Mouse (Mus musculus) lung, embryonic 14.5 days (tissue): ENCODE measurements around the gene Sirt7. TPM values are rescaled to one million over a fixed set of nuclear protein-coding genes. Genes with fewer than 3 reads are reported as not detected.

Source experiments
- ATAC-seq: fragments of 200-750 bp; cut with Nextera tagmentation; 2 replicates; pipeline ENCODE4 v1.8.0; 2017; ENCODE audit warnings: mild to moderate bottlenecking, moderate TSS enrichment, moderate library complexity; ENCODE audit not compliant: insufficient read depth
- DNase-seq: peaks from one replicate; pipeline ENCODE4 v3.0.0-alpha.2; 2015
- H3K27ac ChIP-seq: fragments of 300-500 bp; sonication (generic); 2 replicates; pipeline ENCODE4 v1.5.1; 2014; ENCODE audit warnings: low read depth, mild to moderate bottlenecking, moderate library complexity
- H3K27me3 ChIP-seq: fragments of 300-500 bp; sonication (generic); 2 replicates; pipeline ENCODE4 v1.6.1; 2014; ENCODE audit warnings: low read length, control low read depth; ENCODE audit not compliant: insufficient read depth
- H3K36me3 ChIP-seq: fragments of 300-500 bp; sonication (generic); 2 replicates; pipeline ENCODE4 v1.6.1; 2014; ENCODE audit warnings: control low read depth; ENCODE audit not compliant: insufficient read depth
- H3K4me1 ChIP-seq: fragments of 300-500 bp; sonication (generic); 2 replicates; pipeline ENCODE4 v1.6.1; 2014; ENCODE audit warnings: antibody characterized with exemption, control low read depth; ENCODE audit not compliant: insufficient read depth
- H3K4me2 ChIP-seq: fragments of 300-500 bp; sonication (generic); 2 replicates; pipeline ENCODE4 v1.6.1; 2014; ENCODE audit warnings: mild to moderate bottlenecking
- H3K4me3 ChIP-seq: fragments of 300-500 bp; sonication (generic); 2 replicates; pipeline ENCODE4 v1.5.1; 2014; ENCODE audit warnings: low read depth, low read length
- H3K9ac ChIP-seq: fragments of 300-500 bp; sonication (generic); 2 replicates; pipeline ENCODE4 v1.6.1; 2014
- H3K9me3 ChIP-seq: fragments of 300-500 bp; sonication (generic); 2 replicates; pipeline ENCODE4 v1.6.1; 2016; ENCODE audit warnings: low read depth, low read length, control low read depth
- CTCF ChIP-seq: IDR thresholded peaks from 2 replicates; pipeline ENCODE4 v1.5.1; 2016; ENCODE audit warnings: antibody characterized with exemption, low read depth
- WGBS: fragments of 180-500 bp; shearing (Covaris S2); extraction: QIAGEN DNeasy Blood & Tissue Kit; methylation state at CpG from one replicate; pipeline ENCODE4 v1.1.7; 2014; 5-methylcytosine and 5-hydroxymethylcytosine counted together
- polyA plus RNA-seq: library from polyadenylated mRNA; unstranded; fragments of >200 nt; fragmentation: Nextera tagmentation; extraction: Ambion mirVana; gene quantifications from 2 replicates; pipeline ENCODE4 v1.2.1, GENCODE M21; 2014

The Sirt7 gene
- polyA plus RNA-seq, 1 experiment from 2014 or later = 33.1 TPM

GRCm38 (mm10) chr11:120662759-120663158 is 37.7 kb upstream of the Sirt7 start:
- H3K4me2 ChIP-seq = no peak overlapping the region
- H3K27ac ChIP-seq = no peak overlapping the region
- no peaks in the 10 kb centered on the region for H3K9me3 ChIP-seq
- no peak for DNase-seq
- H3K4me1 ChIP-seq = peaks cover 7% of the 10 kb centered on the region; the same call in 1 of the 2 replicates
- H3K4me3 ChIP-seq = no peak overlapping the region
- ATAC-seq = no peak
- H3K27me3 ChIP-seq = peaks cover 51% of the 10 kb centered on the region
- WGBS = 61% methylated on average over 6 of the region's 6 CpGs
- no peak overlapping the region for H3K9ac ChIP-seq
- TF ChIP-seq CTCF = no peak
- H3K36me3 ChIP-seq = no peaks in the 10 kb centered on the region

- no peak within 1 kb of the TSS for H3K27ac ChIP-seq
- peaks cover 58% of the 10 kb centered on the region for H3K27me3 ChIP-seq
- H3K9me3 ChIP-seq = no peaks in the 10 kb centered on the region
- H3K36me3 ChIP-seq = no peaks in the 10 kb centered on the region
- under 1% methylated on average over 35 of the region's 35 CpGs for WGBS
- peak within 1 kb of the TSS; percentile 72 for H3K4me2 ChIP-seq
- peak within 1 kb of the TSS; percentile 43 for H3K9ac ChIP-seq
- H3K4me3 ChIP-seq = peak within 1 kb of the TSS; percentile 47
- peak; percentile 42 for DNase-seq
- peak; percentile 29; the same call in 1 of the 2 replicates for ATAC-seq
- no peak for TF ChIP-seq CTCF
- H3K4me1 ChIP-seq = peaks cover 7% of the 10 kb centered on the region; the same call in 1 of the 2 replicates
These were observed 36.0 kb upstream of the Sirt7 start, which contains the start of gene Notum for GRCm38 (mm10) chr11:120661076-120661460. TSS of gene Notum (minus strand) at chr11:120661175.

- peaks cover 7% of the 10 kb centered on the region; the same call in 1 of the 2 replicates for H3K4me1 ChIP-seq
- H3K4me3 ChIP-seq = peak overlapping the region; percentile 47
- ATAC-seq = peak; percentile 67
- DNase-seq = peak; percentile 75
- peak; percentile 20; the same call in 1 of the 2 replicates for TF ChIP-seq CTCF
- H3K27me3 ChIP-seq = peaks cover 58% of the 10 kb centered on the region
- H3K27ac ChIP-seq = no peak overlapping the region
- H3K9ac ChIP-seq = peak overlapping the region; percentile 43
- no peaks in the 10 kb centered on the region for H3K9me3 ChIP-seq
- no peaks in the 10 kb centered on the region for H3K36me3 ChIP-seq
- under 1% methylated on average over 69 of the region's 95 CpGs for WGBS
- peak overlapping the region; percentile 72 for H3K4me2 ChIP-seq
These were observed 35.4 kb upstream of the Sirt7 start for GRCm38 (mm10) chr11:120660301-120661075.

- Histone ChIP-seq H3K27ac (no peak overlapping the region), H3K4me2 (peak overlapping the region; percentile 72), H3K36me3 (no peaks in the 10 kb centered on the region), H3K4me3 (peak overlapping the region; percentile 47), H3K9me3 (no peaks in the 10 kb centered on the region), H3K9ac (peak overlapping the region; percentile 43; the same call in 1 of the 2 replicates), H3K27me3 (peaks cover 58% of the 10 kb centered on the region), H3K4me1 (peaks cover 7% of the 10 kb centered on the region; the same call in 1 of the 2 replicates)
- 2% methylated on average over 49 of the region's 50 CpGs for WGBS
- TF ChIP-seq CTCF = no peak
- no peak; the same call in 1 of the 2 replicates for ATAC-seq
- DNase-seq = no peak
These were observed 34.7 kb upstream of the Sirt7 start for GRCm38 (mm10) chr11:120659509-120660300.

GRCm38 (mm10) chr11:120658876-120659410 is 33.9 kb upstream of the Sirt7 start:
- Histone ChIP-seq H3K4me3 (peak overlapping the region; percentile 7), H3K27me3 (peaks cover 58% of the 10 kb centered on the region), H3K27ac (no peak overlapping the region), H3K9ac (no peak overlapping the region), H3K36me3 (no peaks in the 10 kb centered on the region), H3K9me3 (no peaks in the 10 kb centered on the region), H3K4me2 (peak overlapping the region; percentile 72), H3K4me1 (peaks cover 7% of the 10 kb centered on the region; the same call in 1 of the 2 replicates)
- TF ChIP-seq CTCF = peak; percentile 89
- 2% methylated on average over 24 of the region's 24 CpGs for WGBS
- ATAC-seq (0 out of 2 replicates have a peak, but pooled peaks have one; percentile 33), DNase-seq (peak; percentile 87)

GRCm38 (mm10) chr11:120657301-120657700 is 32.3 kb upstream of the Sirt7 start:
- Histone ChIP-seq H3K4me3 (no peak overlapping the region), H3K36me3 (no peaks in the 10 kb centered on the region), H3K9ac (no peak overlapping the region), H3K4me2 (no peak overlapping the region), H3K27ac (no peak overlapping the region), H3K4me1 (peaks cover 7% of the 10 kb centered on the region; the same call in 1 of the 2 replicates), H3K27me3 (peaks cover 53% of the 10 kb centered on the region), H3K9me3 (no peaks in the 10 kb centered on the region)
- no peak for ATAC-seq
- WGBS = 84% methylated on average over 4 of the region's 4 CpGs
- DNase-seq = no peak
- TF ChIP-seq CTCF = no peak
